Mouse (Mus musculus) bone marrow, adult 2 months (tissue): ENCODE measurements around the gene Mfsd6.

Experiments used
- CTCF ChIP-seq: fragments of 200-500 bp; IDR thresholded peaks from 2 replicates; pipeline ENCODE4 v1.5.1; 2011; ENCODE audit warnings: low read length, control low read depth; ENCODE audit not compliant: control insufficient read depth, insufficient read depth
- POLR2A ChIP-seq: fragments of 200-500 bp; IDR thresholded peaks from 2 replicates; pipeline ENCODE4 v1.6.1; 2011; ENCODE audit warnings: low read depth, mild to moderate bottlenecking, control low read depth, low read length, borderline replicate concordance; ENCODE audit not compliant: control insufficient read depth

- TF ChIP-seq CTCF (no peak), POLR2A (no peak)
Observed at GRCm38 (mm10) chr1:52630937-52631299, 96.3 kb downstream of the Mfsd6 start.
